Mouse (Mus musculus): ENCODE measurements around the gene Derl3. TPM values are rescaled to one million over a fixed set of nuclear protein-coding genes. Genes with fewer than 3 reads are reported as not detected.
"Not testable (repeated sequence)": the region's sequence is repeated elsewhere in the genome, so short reads cannot be mapped to it uniquely, and the experiment has no call there.

The Derl3 gene
- 1 to 10 TPM in 1 of 3 experiments, under 1 TPM in 2; 0.39 to 3.3 (median 0.73) TPM for polyA plus RNA-seq (2017; shearing (Covaris generic))

GRCm38 (mm10) chr10:75893089-75893750 is at the start of gene Derl3:
Gene Derl3, plus strand, starts transcription at chr10:75893413.
- ATAC-seq: peak; percentile 99

- not testable (repeated sequence) for ATAC-seq
These were observed 49.3 kb upstream of the Derl3 start for GRCm38 (mm10) chr10:75843898-75844297.

DNA sequence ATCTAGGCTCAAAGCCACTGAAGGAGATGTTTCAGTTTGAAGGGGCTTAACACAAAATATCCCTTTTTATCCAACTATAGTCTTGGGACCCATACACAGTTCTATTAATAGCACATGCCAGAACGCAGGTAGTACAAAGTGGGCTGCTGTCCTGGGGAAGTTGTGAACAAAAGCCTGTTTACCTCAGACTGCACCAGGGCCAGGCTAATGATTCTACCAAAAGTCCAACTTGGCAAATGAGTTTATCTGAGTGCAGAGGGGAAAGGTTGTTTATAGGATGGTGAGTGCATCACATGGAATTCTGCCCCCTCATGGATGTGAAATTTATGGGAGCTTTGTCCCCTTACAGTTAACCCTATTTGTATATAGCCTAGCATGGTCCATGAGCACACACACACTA is 48.4 kb upstream of the Derl3 start:
- no peak for ATAC-seq

DNA sequence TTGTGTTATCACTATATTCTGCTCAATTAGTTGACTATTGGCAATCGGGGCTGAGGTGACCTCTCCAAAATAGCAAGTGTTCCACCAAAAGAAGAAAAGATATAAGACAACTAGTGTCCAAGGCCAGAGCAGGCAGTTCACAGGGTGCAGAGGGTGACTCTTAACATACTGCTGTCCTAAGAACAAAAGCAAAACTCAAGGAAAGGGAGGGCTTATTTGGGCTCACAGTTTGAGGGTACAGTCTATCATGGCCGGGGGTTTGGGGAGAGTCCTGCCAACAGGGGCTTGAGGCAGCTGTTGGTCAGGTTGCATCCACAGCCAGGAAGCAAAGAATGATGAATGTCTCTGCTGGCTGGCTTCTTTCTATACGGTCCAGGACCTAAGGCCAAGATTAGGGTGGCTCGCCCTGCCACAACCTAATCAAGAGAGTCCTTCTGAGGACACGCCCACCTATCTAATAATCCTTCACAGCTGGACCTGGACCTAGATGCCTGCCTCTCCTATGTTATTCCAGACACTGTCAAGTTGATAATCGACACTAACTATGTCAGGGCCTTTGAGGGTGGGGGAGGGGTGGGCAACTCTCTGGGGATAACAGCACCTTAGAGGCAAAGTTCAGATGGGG is 47.8 kb upstream of the Derl3 start:
- no peak for ATAC-seq

DNA sequence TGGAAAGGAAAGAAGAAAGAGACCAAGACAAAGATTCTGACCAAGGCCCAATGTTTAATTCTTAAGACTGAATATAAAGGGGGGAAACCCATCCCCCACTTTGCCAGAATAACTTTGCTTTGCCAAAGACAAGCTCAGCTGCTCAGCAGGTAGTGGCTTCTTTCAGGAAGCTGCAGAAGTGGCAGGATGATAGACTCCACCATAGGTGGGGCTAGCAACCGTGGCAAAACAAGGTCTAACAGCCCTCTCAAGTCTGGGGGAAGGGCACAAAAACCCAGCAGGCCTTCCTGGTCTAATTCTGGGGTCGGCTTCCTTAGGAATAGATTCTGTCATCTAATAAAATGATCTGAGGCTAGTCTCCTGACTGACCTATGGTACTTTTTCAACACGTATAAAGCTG is 44.8 kb upstream of the Derl3 start:
- no peak for ATAC-seq

GRCm38 (mm10) chr10:75851076-75851475 is 42.1 kb upstream of the Derl3 start:
- no peak for ATAC-seq

DNA sequence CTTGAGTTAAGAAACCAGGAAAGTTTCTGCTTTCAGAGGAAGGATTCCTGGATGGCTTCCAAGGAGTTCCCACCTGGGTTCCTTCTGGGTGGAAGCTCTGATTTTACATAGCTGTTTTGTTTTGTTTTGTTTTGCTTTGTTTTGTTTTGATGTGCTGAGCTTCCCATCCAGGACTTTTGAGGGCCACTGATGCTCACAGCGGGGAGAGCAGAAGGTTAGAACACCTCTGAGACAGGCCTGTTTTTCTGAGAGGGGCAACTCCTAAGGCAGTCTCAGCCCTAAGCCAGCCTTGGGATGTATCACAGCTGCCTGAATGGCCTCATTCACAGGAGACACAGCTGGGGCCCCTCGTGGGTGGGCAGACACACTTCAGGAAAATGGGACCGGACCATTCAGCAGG is 41.5 kb upstream of the Derl3 start:
- ATAC-seq: no peak

GRCm38 (mm10) chr10:75852539-75853125 is 40.6 kb upstream of the Derl3 start:
- no peak for ATAC-seq

DNA sequence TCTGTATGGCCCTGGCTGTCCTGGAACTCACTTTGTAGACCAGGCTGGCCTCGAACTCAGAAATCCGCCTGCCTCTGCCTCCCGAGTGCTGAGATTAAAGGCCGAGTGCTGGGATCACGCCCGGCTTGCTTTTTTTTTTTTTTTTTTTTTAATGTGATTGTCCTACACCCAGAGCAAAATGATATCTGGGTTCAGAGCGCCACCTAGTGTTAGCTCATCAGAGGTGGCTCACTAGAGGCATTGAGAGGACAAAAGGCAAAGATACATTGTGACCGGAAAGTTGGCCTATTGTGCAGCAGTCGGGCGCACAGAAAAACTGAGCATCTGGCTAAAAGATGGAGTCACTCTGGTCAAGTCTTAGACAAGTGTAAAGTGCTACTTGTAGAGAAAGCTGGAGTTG is 39.8 kb upstream of the Derl3 start:
- ATAC-seq: peak; percentile 85

DNA sequence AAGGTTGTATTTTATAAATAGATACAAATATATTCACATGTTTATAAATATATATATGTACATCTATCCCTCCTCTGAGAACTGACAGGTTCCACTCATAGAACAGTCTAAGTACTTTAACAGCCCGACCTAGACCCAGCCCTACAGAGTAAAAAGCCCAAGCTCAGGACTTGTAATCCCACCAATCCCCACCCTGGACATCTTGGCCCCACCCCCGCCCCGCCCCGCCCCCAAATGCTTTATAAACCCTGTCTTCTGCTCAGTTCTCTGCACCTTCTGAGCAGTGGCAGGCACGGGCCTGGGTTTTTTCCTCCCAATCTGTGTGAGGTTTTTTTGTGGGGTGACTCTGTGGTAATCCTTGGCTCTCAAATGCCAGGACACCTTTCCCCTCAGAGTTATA is 39.1 kb upstream of the Derl3 start:
- no peak for ATAC-seq

GRCm38 (mm10) chr10:75854791-75855190 is 38.4 kb upstream of the Derl3 start:
- no peak for ATAC-seq

GRCm38 (mm10) chr10:75855416-75855981 is 37.7 kb upstream of the Derl3 start:
- ATAC-seq: no peak

DNA sequence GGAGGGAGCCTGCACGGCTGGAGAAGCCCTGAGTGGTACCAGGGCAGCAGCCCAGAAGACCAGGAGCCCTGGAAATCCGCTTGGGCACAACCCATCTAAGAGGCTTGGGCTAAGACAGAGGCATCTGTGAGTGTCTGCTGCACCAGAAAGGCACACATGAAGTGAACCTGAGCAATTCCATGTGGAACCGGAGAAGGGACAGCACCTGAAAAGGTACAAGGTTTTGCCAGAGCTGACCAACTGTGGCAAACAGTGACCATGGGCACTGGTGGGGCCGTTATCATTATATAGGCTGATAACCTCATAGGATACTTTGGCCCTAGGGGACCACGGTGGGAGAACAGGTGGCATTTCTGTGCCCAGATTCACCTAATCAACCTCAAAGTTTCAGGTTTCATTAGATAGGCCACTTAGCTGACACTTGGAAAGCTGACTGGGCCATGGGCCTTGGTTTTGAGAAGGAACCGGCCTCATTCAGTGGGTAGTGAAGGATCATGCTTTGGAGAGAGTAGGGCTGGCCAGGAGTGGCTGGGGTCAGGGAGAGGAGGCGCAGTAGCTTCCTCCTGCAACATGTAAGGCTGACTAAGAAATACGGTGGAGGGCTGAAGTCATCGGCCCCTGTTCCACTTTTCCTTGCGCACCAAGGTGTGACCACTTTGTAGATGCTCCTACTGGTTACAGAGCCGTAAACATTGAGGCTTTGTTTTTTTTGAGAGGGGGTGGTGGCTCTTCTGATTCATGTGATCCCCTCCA is 36.9 kb upstream of the Derl3 start:
- no peak for ATAC-seq

DNA sequence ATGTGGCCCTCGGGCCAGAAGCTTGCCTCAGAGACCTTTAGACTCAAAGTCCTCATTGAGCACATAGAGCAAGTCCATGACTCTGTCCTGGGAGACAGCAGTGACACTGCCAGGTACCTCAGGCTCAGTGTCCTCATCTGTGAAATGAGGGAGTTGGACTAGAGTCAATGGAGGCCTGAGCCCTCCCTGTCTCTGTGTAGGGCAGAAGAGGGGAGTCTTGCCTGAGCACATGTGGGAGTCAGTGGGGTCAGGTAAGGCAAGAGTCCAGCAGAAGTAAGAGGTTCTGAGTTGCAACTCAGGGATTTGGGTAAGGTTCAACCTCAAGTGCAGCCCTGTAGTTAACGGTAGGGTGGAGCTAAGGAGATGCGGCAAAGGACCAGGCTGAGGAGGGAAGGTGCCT is 36.2 kb upstream of the Derl3 start:
- ATAC-seq: no peak

GRCm38 (mm10) chr10:75857598-75857997 is 35.6 kb upstream of the Derl3 start:
- no peak for ATAC-seq

DNA sequence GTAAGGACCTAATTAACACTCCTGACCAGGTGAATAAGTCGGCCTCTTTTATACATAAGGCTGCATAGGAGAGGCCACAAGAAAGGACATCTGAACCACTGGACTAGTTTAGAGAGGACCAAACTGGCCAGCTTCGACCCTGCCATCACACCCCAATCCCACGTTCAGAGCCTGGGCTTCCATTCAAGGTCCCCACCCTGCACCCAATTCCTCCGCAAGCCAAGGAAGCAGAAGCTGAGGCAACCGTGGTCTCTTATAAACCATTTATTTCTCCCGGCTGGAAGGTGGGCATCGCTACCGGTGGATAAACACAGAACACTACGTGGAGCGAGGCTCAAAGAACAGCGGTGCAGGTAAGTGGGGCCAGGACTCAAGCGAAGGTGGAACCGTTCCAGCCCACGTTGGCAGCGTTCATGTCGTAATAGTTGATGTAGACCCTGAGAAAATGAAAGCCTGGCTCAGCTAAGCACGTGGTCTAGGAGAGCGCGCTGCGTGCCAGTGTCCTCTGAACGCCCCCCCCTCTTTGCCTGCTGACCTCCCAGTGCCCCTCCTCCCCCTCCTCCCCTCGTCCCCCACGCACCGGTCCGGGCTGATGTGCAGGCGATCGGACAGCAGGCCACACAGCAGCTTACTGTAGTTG is 34.0 kb upstream of the Derl3 start:
- no peak for ATAC-seq

GRCm38 (mm10) chr10:75859786-75860470 is 33.3 kb upstream of the Derl3 start, which contains the start of gene Mif:
Gene Mif, minus strand, starts transcription at chr10:75860240.
- ATAC-seq: peak; percentile 99

GRCm38 (mm10) chr10:75860746-75861145 is 32.5 kb upstream of the Derl3 start:
- ATAC-seq: no peak

GRCm38 (mm10) chr10:75861587-75861986 is 31.6 kb upstream of the Derl3 start:
- no peak for ATAC-seq

DNA sequence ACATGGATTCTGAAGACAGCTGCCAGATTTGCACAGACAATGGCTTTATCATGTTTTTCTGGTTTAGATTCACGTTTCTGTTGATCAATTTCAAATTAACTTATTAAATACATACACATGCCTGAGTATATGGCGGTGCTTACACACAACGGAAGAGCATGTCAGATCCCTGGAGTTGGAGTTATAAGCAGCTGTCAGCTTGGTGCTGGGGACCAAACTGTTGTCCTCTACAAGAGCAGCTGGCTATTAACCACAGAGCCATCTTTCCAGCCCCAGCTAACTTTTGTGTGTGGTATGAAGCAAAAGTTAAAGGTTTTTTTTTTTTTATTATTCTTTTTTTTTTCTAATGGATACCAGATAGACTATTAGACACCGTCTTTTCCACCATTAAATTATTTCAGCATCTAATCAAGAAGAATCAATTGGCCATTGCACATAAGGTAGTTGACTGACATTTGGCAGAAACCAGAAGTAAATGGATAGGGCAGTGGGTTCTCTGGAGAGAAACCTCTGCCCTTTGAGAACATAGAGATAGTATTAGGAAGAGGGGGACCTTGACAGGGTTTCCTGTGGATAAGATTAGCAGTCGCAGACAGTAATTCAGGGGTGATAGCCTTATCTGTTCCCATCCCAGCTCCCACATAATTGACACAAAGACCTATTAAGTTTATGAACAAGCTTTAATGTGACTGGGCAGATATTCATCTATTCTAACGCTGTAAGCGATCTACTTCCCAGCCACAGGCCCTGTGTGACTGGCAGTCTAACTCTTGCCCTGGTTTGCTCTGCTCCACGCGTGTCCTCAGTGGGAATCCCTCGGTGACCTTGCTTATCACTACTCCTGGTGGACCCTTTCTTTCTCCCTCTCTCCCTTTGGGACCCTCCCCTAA is 20.9 kb upstream of the Derl3 start:
- peak; percentile 32 for ATAC-seq
